Mouse (Mus musculus) sigmoid colon, adult 10 weeks (tissue): ENCODE measurements around the gene Gm9639. TPM values are rescaled to one million over a fixed set of nuclear protein-coding genes. Genes with fewer than 3 reads are reported as not detected.

Experiments
- polyA plus RNA-seq: library from polyadenylated mRNA; stranded (reverse); fragments of 350-450 nt; fragmentation: Illumina TruSeq; extraction: RNeasy Lipid Tissue Mini Kit (QIAGEN cat#74804); gene quantifications from one replicate; pipeline ENCODE4 v1.2.3, GENCODE M21; 2014; ENCODE audit warnings: low read depth, low replicate concordance

Gene Gm9639
- not detected for polyA plus RNA-seq

GRCm38 (mm10) chr10:77794976-77795375 lies at the start of gene Gm9639:
TSS of gene Gm9639 (minus strand) at chr10:77795076.

DNA sequence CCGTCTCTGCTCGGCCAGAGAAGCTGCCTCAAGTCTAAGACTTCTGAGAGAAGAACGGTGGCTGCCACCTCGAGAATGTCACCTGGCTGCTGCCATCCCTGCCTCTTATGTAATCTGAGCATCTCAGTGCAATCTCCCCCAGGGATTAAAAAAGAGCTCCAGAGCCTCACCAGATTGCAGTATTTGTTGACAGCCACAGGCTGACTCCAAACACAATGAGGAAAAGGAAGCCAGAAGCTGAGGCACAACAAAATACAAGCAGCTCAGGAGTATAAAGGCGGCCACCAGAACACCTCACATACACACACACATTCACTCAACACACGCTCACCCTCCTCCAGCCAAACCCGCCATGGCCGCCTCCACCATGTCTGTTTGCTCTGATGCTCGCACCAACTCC lies 40.8 kb upstream of the Gm9639 start, which contains the start of gene Krtap10-10:
TSS of gene Krtap10-10 (plus strand) at position 301 of the 400 bp plus-strand sequence.

GRCm38 (mm10) chr10:77826951-77827350 lies 32.1 kb upstream of the Gm9639 start, which contains the start of gene Krtap10-4:
TSS of gene Krtap10-4 (minus strand) at chr10:77827095.

DNA sequence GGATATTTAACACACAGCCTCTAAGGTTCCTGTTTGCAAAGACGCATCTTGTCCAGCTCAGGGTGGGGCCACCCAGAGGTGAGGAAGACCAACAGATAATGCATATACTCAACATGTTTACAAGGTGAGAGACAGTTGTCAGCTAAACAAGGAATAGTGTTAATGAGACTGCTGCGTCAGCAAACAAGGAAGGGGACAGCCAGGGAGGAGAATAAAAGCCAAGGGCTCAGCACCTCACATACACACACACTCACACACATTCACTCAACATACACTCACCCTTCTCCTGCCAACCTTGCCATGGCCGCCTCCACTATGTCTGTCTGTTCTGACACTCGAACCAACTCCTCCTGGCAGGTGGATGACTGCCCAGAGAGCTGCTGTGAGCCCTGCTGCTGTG lies 19.5 kb upstream of the Gm9639 start, which contains the start of gene Gm2696:
TSS of gene Gm2696 (plus strand) at position 301 of the 400 bp plus-strand sequence.

GRCm38 (mm10) chr10:77811743-77812142 lies 16.9 kb upstream of the Gm9639 start, which contains the start of gene Gm9507:
TSS of gene Gm9507 (minus strand) at chr10:77811843.

GRCm38 (mm10) chr10:77798921-77799508 lies 4.1 kb upstream of the Gm9639 start, which contains the start of gene Gm19668:
TSS of gene Gm19668 (minus strand) at chr10:77799133.

DNA sequence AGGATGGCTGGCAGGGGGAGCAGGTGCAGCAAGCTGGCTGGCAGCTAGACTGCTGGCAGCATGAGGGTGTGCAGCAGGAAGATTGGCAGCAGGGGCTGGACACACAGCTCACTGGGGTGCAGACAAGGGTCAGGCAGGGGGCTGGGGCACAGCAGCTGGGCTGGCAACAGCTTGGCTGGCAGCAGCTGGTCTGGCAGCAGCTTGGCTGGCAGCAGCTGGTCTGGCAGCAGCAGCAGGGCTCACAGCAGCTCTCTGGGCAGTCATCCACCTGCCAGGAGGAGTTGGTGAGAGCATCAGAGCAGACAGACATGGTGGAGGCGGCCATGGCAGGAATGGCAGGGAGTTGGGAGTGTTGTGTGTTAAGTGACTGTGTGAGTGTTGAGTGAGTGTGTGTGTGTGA lies 7.0 kb downstream of the Gm9639 start, which contains the start of gene Gm7137:
TSS of gene Gm7137 (minus strand) at position 325 of the 400 bp plus-strand sequence.

DNA sequence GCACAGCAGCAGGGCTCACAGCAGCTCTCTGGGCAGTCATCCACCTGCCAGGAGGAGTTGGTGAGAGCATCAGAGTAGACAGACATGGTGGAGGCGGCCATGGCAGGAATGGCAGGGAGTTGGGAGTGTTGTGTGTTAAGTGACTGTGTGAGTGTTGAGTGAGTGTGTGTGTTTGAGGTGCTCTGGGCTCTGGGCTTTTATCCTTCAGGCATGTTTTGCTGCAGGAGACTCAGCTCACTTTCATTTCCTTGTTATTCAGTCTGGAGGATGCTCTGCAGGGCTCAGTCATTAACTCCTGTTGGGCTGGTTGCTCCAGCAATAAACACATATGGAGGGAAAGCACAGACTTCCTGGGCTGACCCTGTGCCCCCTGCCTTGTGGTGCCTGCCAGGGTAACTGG lies 12.4 kb downstream of the Gm9639 start, which contains the start of gene Gm3250:
TSS of gene Gm3250 (minus strand) at position 101 of the 400 bp plus-strand sequence.

DNA sequence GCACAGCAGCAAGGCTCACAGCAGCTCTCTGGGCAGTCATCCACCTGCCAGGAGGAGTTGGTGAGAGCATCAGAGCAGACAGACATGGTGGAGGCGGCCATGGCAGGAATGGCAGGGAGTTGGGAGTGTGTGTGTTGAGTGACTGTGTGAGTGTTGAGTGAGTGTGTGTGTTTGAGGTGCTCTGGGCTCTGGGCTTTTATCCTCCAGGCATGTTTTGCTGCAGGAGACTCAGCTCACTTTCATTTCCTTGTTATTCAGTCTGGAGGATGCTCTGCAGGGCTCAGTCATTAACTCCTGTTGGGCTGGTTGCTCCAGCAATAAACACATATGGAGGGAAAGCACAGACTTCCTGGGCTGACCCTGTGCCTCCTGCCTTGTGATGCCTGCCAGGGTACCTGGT lies 18.0 kb downstream of the Gm9639 start, which contains the start of gene Gm7138:
TSS of gene Gm7138 (minus strand) at position 101 of the 400 bp plus-strand sequence.

GRCm38 (mm10) chr10:77771225-77771624 lies 23.7 kb downstream of the Gm9639 start, which contains the start of gene Gm3238:
TSS of gene Gm3238 (minus strand) at chr10:77771325.

GRCm38 (mm10) chr10:77759582-77759981 lies 35.3 kb downstream of the Gm9639 start, which contains the start of gene Gm3233:
TSS of gene Gm3233 (minus strand) at chr10:77759682.

GRCm38 (mm10) chr10:77751254-77751653 lies 43.6 kb downstream of the Gm9639 start, which contains the start of gene Gm9736:
TSS of gene Gm9736 (minus strand) at chr10:77751354.

Other genes with a start within 250 kb of the Gm9639 start
- 193 TPM for gene Pttg1ip, start 213.4 kb downstream of the Gm9639 start, polyA plus RNA-seq
- gene Sumo3, start 189.0 kb downstream of the Gm9639 start, polyA plus RNA-seq = 76.1 TPM
- gene Gm49325, start 188.9 kb downstream of the Gm9639 start, polyA plus RNA-seq = 1.6 TPM
- 7.3 TPM for gene Ube2g2, start 172.8 kb downstream of the Gm9639 start, polyA plus RNA-seq
- not detected for gene Tspear, start 108.5 kb downstream of the Gm9639 start, polyA plus RNA-seq
- not detected for gene Gm19402, start 104.3 kb downstream of the Gm9639 start, polyA plus RNA-seq
- not detected for gene Gm9508, start 97.8 kb downstream of the Gm9639 start, polyA plus RNA-seq
- not detected for gene Gm10272, start 88.5 kb downstream of the Gm9639 start, polyA plus RNA-seq
- gene Gm10024, start 83.6 kb downstream of the Gm9639 start, polyA plus RNA-seq = not detected
- not detected for gene Gm10142, start 79.3 kb downstream of the Gm9639 start, polyA plus RNA-seq
- gene Krtap12-1, start 74.5 kb downstream of the Gm9639 start, polyA plus RNA-seq = not detected
- not detected for gene Gm10100, start 68.6 kb downstream of the Gm9639 start, polyA plus RNA-seq
- not detected for gene Gm18596, start 52.4 kb downstream of the Gm9639 start, polyA plus RNA-seq
- not detected for gene Gm9736, start 43.7 kb downstream of the Gm9639 start, polyA plus RNA-seq
- not detected for gene Gm3233, start 35.4 kb downstream of the Gm9639 start, polyA plus RNA-seq
- gene Gm3238, start 23.8 kb downstream of the Gm9639 start, polyA plus RNA-seq = not detected
- not detected for gene Gm7138, start 18.1 kb downstream of the Gm9639 start, polyA plus RNA-seq
- not detected for gene Gm3250, start 12.5 kb downstream of the Gm9639 start, polyA plus RNA-seq
- not detected for gene Gm7137, start 6.9 kb downstream of the Gm9639 start, polyA plus RNA-seq
- not detected for gene Gm19668, start 4.1 kb upstream of the Gm9639 start, polyA plus RNA-seq
- not detected for gene Gm9507, start 16.8 kb upstream of the Gm9639 start, polyA plus RNA-seq
- not detected for gene Gm2696, start 19.6 kb upstream of the Gm9639 start, polyA plus RNA-seq
- not detected for gene Krtap10-4, start 32.0 kb upstream of the Gm9639 start, polyA plus RNA-seq
- not detected for gene Krtap10-10, start 40.9 kb upstream of the Gm9639 start, polyA plus RNA-seq
- gene Gm36176, start 51.7 kb upstream of the Gm9639 start, polyA plus RNA-seq = not detected
- gene Gm10318, start 57.8 kb upstream of the Gm9639 start, polyA plus RNA-seq = not detected
- gene Gm3285, start 66.9 kb upstream of the Gm9639 start, polyA plus RNA-seq = not detected
- 2.1 TPM for gene Lrrc3, start 107.5 kb upstream of the Gm9639 start, polyA plus RNA-seq
- gene Trpm2, start 175.5 kb upstream of the Gm9639 start, polyA plus RNA-seq = 0.38 TPM
- gene 1810043G02Rik, start 183.4 kb upstream of the Gm9639 start, polyA plus RNA-seq = 1.0 TPM
- 2.6 TPM for gene Pfkl, start 215.0 kb upstream of the Gm9639 start, polyA plus RNA-seq
- 0.41 TPM for gene Dnmt3l, start 246.9 kb upstream of the Gm9639 start, polyA plus RNA-seq
- not detected for gene Aire, start 248.5 kb upstream of the Gm9639 start, polyA plus RNA-seq